11 mouse cellular contexts compared by ENCODE assay signal in genomic region chr4:125419491-125420255, GRCm38 (mm10).
DNase-seq lines count a peak whose midpoint lies in the region; ATAC-seq and TF ChIP-seq lines count a peak whose summit lies in the region.
"Had no signal": no experiment of that assay in that cellular context is flagged by ENCODE, and none has a peak within 500 bp of the region (broad histone marks: within the 10 kb centered on the region; RNA-seq: fewer than 3 reads in every experiment).

No protein-coding gene starts in this region.

- no peak overlapping the region for H3K4me2 ChIP-seq in forebrain, embryonic 11.5 days (ENCODE audit: low read depth, low read length, severe bottlenecking)
- H3K4me2 ChIP-seq: embryonic facial prominence, embryonic 13.5 days; heart, embryonic 15.5 days; lung, embryonic 14.5 days had no signal

- H3K36me3 ChIP-seq in forebrain, embryonic 10.5 days (replicated peaks): no peaks in the 10 kb centered on the region
- H3K36me3 ChIP-seq in forebrain, embryonic 11.5 days (ENCODE audit: control insufficient read depth, insufficient read depth, low read length): no peaks in the 10 kb centered on the region
- H3K36me3 ChIP-seq in liver, adult 2 months (ENCODE audit: control insufficient read depth, insufficient read depth, low read length): no peaks in the 10 kb centered on the region
- H3K36me3 ChIP-seq: embryonic facial prominence, embryonic 13.5 days; heart, embryonic 15.5 days had no signal

- WGBS in forebrain, embryonic 10.5 days: 55% methylated on average over 12 of the region's 12 CpGs
- WGBS in forebrain, embryonic 11.5 days: 51% methylated on average over 12 of the region's 12 CpGs
- WGBS in liver, adult 2 months: 22% methylated on average over 12 of the region's 12 CpGs
- WGBS in olfactory bulb, adult 2 months: 51% methylated on average over 12 of the region's 12 CpGs

- no peak overlapping the region for H3K9ac ChIP-seq in forebrain, embryonic 11.5 days (ENCODE audit: low read length)
- H3K9ac ChIP-seq in liver, adult 2 months (ENCODE audit: low read depth, low read length): 0 out of 2 replicates have a peak overlapping the region, but pooled peaks have one; percentile 9
- H3K9ac ChIP-seq: embryonic facial prominence, embryonic 13.5 days; heart, embryonic 15.5 days; lung, embryonic 14.5 days had no signal

- TF ChIP-seq POLR2A in liver, adult 2 months (IDR thresholded peaks at IDR 0.05; ENCODE audit: extremely low read depth, insufficient read depth, low read length): no peak
- 0 out of 2 replicates have a peak, but pooled peaks have one; percentile 26 for TF ChIP-seq POLR2A in olfactory bulb, adult 2 months (IDR thresholded peaks at IDR 0.05; ENCODE audit: insufficient read depth, low read depth, low read length)

- 0 out of 2 replicates have a peak overlapping the region, but pooled peaks have one; percentile 9 for H3K27ac ChIP-seq in forebrain, embryonic 10.5 days
- H3K27ac ChIP-seq in forebrain, embryonic 11.5 days (ENCODE audit: low read depth, low read length): no peak overlapping the region
- peak overlapping the region; percentile 74; the same call in 1 of the 2 replicates for H3K27ac ChIP-seq in liver, adult 2 months (replicated peaks; ENCODE audit: insufficient read depth, low read depth, low read length)
- H3K27ac ChIP-seq in olfactory bulb, adult 2 months (ENCODE audit: insufficient read depth, low read depth, low read length): no peak overlapping the region
- H3K27ac ChIP-seq: embryonic facial prominence, embryonic 13.5 days; heart, embryonic 15.5 days had no signal

- no peak overlapping the region for H3K4me3 ChIP-seq in forebrain, embryonic 10.5 days
- H3K4me3 ChIP-seq in forebrain, embryonic 11.5 days (ENCODE audit: low read depth, low read length): no peak overlapping the region
- H3K4me3 ChIP-seq in liver, adult 2 months (ENCODE audit: insufficient read depth, low read depth, low read length): no peak overlapping the region
- H3K4me3 ChIP-seq in olfactory bulb, adult 2 months (ENCODE audit: insufficient read depth, low read depth, low read length): no peak overlapping the region
- H3K4me3 ChIP-seq: embryonic facial prominence, embryonic 13.5 days; heart, embryonic 15.5 days had no signal

- no peaks in the 10 kb centered on the region for H3K79me2 ChIP-seq in liver, adult 2 months (ENCODE audit: control insufficient read depth, insufficient read depth, low read length)

- no peak for ATAC-seq in forebrain, embryonic 11.5 days (replicated peaks; ENCODE audit: low FRiP score)

- TF ChIP-seq CTCF in liver, adult 2 months (IDR thresholded peaks at IDR 0.05; ENCODE audit: low read depth, low read length): no peak
- no peak for TF ChIP-seq CTCF in olfactory bulb, adult 2 months (IDR thresholded peaks at IDR 0.05; ENCODE audit: insufficient read depth, low read depth, low read length)

- peaks cover 60% of the 10 kb centered on the region for H3K27me3 ChIP-seq in forebrain, embryonic 10.5 days (ENCODE audit: poor library complexity, severe bottlenecking)
- peaks cover 2% of the 10 kb centered on the region for H3K27me3 ChIP-seq in forebrain, embryonic 11.5 days (ENCODE audit: control insufficient read depth, insufficient read depth, low read length)
- H3K27me3 ChIP-seq in liver, adult 2 months (ENCODE audit: control insufficient read depth, insufficient read depth, low read length): no peaks in the 10 kb centered on the region

- H3K9me3 ChIP-seq in forebrain, embryonic 10.5 days: no peaks in the 10 kb centered on the region
- H3K9me3 ChIP-seq in forebrain, embryonic 11.5 days (ENCODE audit: control insufficient read depth, low read length): no peaks in the 10 kb centered on the region
- H3K9me3 ChIP-seq: embryonic facial prominence, embryonic 13.5 days; heart, embryonic 15.5 days had no signal

- peaks cover 32% of the 10 kb centered on the region for H3K4me1 ChIP-seq in forebrain, embryonic 10.5 days
- H3K4me1 ChIP-seq in forebrain, embryonic 11.5 days (replicated peaks; ENCODE audit: control insufficient read depth, insufficient read depth, low read length): no peaks in the 10 kb centered on the region
- peaks cover 5% of the 10 kb centered on the region for H3K4me1 ChIP-seq in liver, adult 2 months (ENCODE audit: control insufficient read depth, insufficient read depth, low read length)
- peaks cover 17% of the 10 kb centered on the region for H3K4me1 ChIP-seq in olfactory bulb, adult 2 months (ENCODE audit: control insufficient read depth, insufficient read depth, low read length)
- H3K4me1 ChIP-seq: embryonic facial prominence, embryonic 13.5 days; heart, embryonic 15.5 days had no signal

- no peak for DNase-seq in forebrain, embryonic 10.5 days (ENCODE audit: extremely low spot score, low spot score)
- DNase-seq in forebrain, embryonic 11.5 days (ENCODE audit: low spot score): no peak
- peak; percentile 99 for DNase-seq in liver, adult 2 months (ENCODE audit: extremely low read depth, low read depth, low spot score)
- DNase-seq in liver (no peak), ZHBTc4 (ENCODE audit: low read depth, low spot score) (peak; percentile 82)
- DNase-seq in lung, postnatal 36 days: no peak
- DNase-seq: lung, embryonic 14.5 days; midbrain, embryonic 14.5 days had no signal

Comparison
In these comparisons a context has a peak if more than half of its experiments do, and no peak if none do; other contexts are left out.
1. DNase-seq: peak in liver, adult 2 months (single experiment) and ZHBTc4 (single experiment); none in forebrain, embryonic 10.5 days (single experiment), forebrain, embryonic 11.5 days (single experiment), liver (single experiment) and lung, postnatal 36 days (single experiment).
2. H3K27ac ChIP-seq: peak in forebrain, embryonic 10.5 days (single experiment) and liver, adult 2 months (single experiment); none in forebrain, embryonic 11.5 days (single experiment) and olfactory bulb, adult 2 months (single experiment).